Mouse (Mus musculus) E14TG2a.4 (cell line): ENCODE results near the gene Wdr46.

Experiments
- CTCF ChIP-seq: conservative IDR thresholded peaks from 2 replicates; pipeline ENCODE4 v1.5.1; 2014; ENCODE audit warnings: low read length
- NANOG ChIP-seq: IDR thresholded peaks from 2 replicates; pipeline ENCODE4 v1.6.1; 2014; ENCODE audit warnings: borderline replicate concordance, low read length, mixed read lengths

- TF ChIP-seq CTCF, result no peak
- no peak for TF ChIP-seq NANOG
Measured at GRCm38 (mm10) chr17:33916847-33917655, 23.4 kb upstream of the Wdr46 start.
